ENCODE assay signal across 7 mouse cellular contexts in genomic region chr8:71670198-71670597, GRCm38 (mm10). TPM values are rescaled to one million over a fixed set of nuclear protein-coding genes. Genes with fewer than 3 reads are reported as not detected.
DNase-seq lines count a peak whose midpoint lies in the region; ATAC-seq lines count a peak whose summit lies in the region.

No protein-coding gene starts in this region.

- peaks cover 22% of the 10 kb centered on the region for H3K4me1 ChIP-seq in lung, embryonic 16.5 days (replicated peaks; ENCODE audit: control insufficient read depth, insufficient read depth, low read length)
- H3K4me1 ChIP-seq in forebrain, embryonic 12.5 days = peaks cover 51% of the 10 kb centered on the region
- peaks cover 38% of the 10 kb centered on the region for H3K4me1 ChIP-seq in limb, embryonic 13.5 days
- peaks cover 20% of the 10 kb centered on the region; the same call in 1 of the 2 replicates for H3K4me1 ChIP-seq in stomach, embryonic 14.5 days (ENCODE audit: control insufficient read depth, insufficient read depth, low read length)

- DNase-seq in lung, postnatal 14 days = no peak
- no peak for DNase-seq in gastrocnemius, postnatal 4 days (ENCODE audit: low spot score in 2 of 2)
- no peak for DNase-seq in urinary bladder, postnatal 36 days (ENCODE audit: low spot score in 2 of 2)

- H3K27me3 ChIP-seq in lung, embryonic 16.5 days (ENCODE audit: control insufficient read depth, insufficient read depth, low read depth, low read length) = peaks cover 20% of the 10 kb centered on the region
- H3K27me3 ChIP-seq in forebrain, embryonic 12.5 days = peaks cover 59% of the 10 kb centered on the region
- H3K27me3 ChIP-seq in limb, embryonic 13.5 days = peaks cover 73% of the 10 kb centered on the region
- no peaks in the 10 kb centered on the region for H3K27me3 ChIP-seq in stomach, embryonic 14.5 days (ENCODE audit: control insufficient read depth, insufficient read depth, low read length)

- peak overlapping the region; percentile 53 for H3K4me3 ChIP-seq in lung, embryonic 16.5 days (ENCODE audit: low read length)
- peak overlapping the region; percentile 56 for H3K4me3 ChIP-seq in forebrain, embryonic 12.5 days (replicated peaks)
- peak overlapping the region; percentile 50 for H3K4me3 ChIP-seq in limb, embryonic 13.5 days
- H3K4me3 ChIP-seq in stomach, embryonic 14.5 days (ENCODE audit: low read depth, low read length) = peak overlapping the region; percentile 45

- H3K9ac ChIP-seq in lung, embryonic 16.5 days (ENCODE audit: low read length) = no peak overlapping the region
- peak overlapping the region; percentile 70 for H3K9ac ChIP-seq in forebrain, embryonic 12.5 days
- H3K9ac ChIP-seq in limb, embryonic 13.5 days = no peak overlapping the region
- no peak overlapping the region for H3K9ac ChIP-seq in stomach, embryonic 14.5 days (replicated peaks; ENCODE audit: low read depth, low read length)

- peak overlapping the region; percentile 93 for H3K4me2 ChIP-seq in lung, embryonic 16.5 days (ENCODE audit: low read depth, low read length)
- peak overlapping the region; percentile 95 for H3K4me2 ChIP-seq in forebrain, embryonic 12.5 days
- peak overlapping the region; percentile 93 for H3K4me2 ChIP-seq in limb, embryonic 13.5 days (replicated peaks)
- H3K4me2 ChIP-seq in stomach, embryonic 14.5 days (replicated peaks; ENCODE audit: low read depth, low read length) = peak overlapping the region; percentile 99

- WGBS in lung, embryonic 16.5 days = 21% methylated on average over 8 of the region's 12 CpGs
- WGBS in forebrain, embryonic 12.5 days = 7% methylated on average over 11 of the region's 12 CpGs
- 15% methylated on average over 6 of the region's 12 CpGs for WGBS in limb, embryonic 13.5 days
- 10% methylated on average over 12 of the region's 12 CpGs for WGBS in stomach, embryonic 14.5 days

- H3K9me3 ChIP-seq in lung, embryonic 16.5 days (ENCODE audit: control insufficient read depth, low read length) = no peaks in the 10 kb centered on the region
- H3K9me3 ChIP-seq in forebrain, embryonic 12.5 days = no peaks in the 10 kb centered on the region
- no peaks in the 10 kb centered on the region for H3K9me3 ChIP-seq in limb, embryonic 13.5 days
- no peaks in the 10 kb centered on the region for H3K9me3 ChIP-seq in stomach, embryonic 14.5 days (ENCODE audit: control insufficient read depth, low read depth, low read length)

- H3K36me3 ChIP-seq in lung, embryonic 16.5 days (ENCODE audit: control insufficient read depth, insufficient read depth, low read length) = no peaks in the 10 kb centered on the region
- H3K36me3 ChIP-seq in forebrain, embryonic 12.5 days (replicated peaks) = no peaks in the 10 kb centered on the region
- H3K36me3 ChIP-seq in limb, embryonic 13.5 days = no peaks in the 10 kb centered on the region
- H3K36me3 ChIP-seq in stomach, embryonic 14.5 days (ENCODE audit: control insufficient read depth, insufficient read depth, low read length) = no peaks in the 10 kb centered on the region

- no peak for ATAC-seq in lung, embryonic 16.5 days (ENCODE audit: low read depth)
- ATAC-seq in forebrain, embryonic 12.5 days (ENCODE audit: low FRiP score) = peak; percentile 13
- ATAC-seq in limb, embryonic 13.5 days (ENCODE audit: low FRiP score, low read depth) = no peak
- no peak for ATAC-seq in stomach, embryonic 14.5 days (ENCODE audit: insufficient number of reproducible peaks, insufficient read depth, low FRiP score, low read depth)

- H3K27ac ChIP-seq in lung, embryonic 16.5 days (ENCODE audit: low read length) = no peak overlapping the region
- peak overlapping the region; percentile 70 for H3K27ac ChIP-seq in forebrain, embryonic 12.5 days
- no peak overlapping the region for H3K27ac ChIP-seq in limb, embryonic 13.5 days
- no peak overlapping the region for H3K27ac ChIP-seq in stomach, embryonic 14.5 days (ENCODE audit: low read length)

RNA-seq across cellular contexts. Expression of gene Unc13a, which starts 1.4 kb away (rescaled TPM):
- polyA plus RNA-seq in lung, embryonic 16.5 days (2015; fragmentation: Nextera tagmentation; extraction: Ambion mirVana) = 0.67 and 0.68 TPM in 2 replicates
- 13.7 and 16.0 TPM in 2 replicates for polyA plus RNA-seq in forebrain, embryonic 12.5 days (2016; fragmentation: Nextera tagmentation; extraction: Ambion mirVana)
- polyA plus RNA-seq in limb, embryonic 13.5 days (2015; fragmentation: Nextera tagmentation; extraction: Ambion mirVana) = 0.75 and 0.77 TPM in 2 replicates
- polyA plus RNA-seq in stomach, embryonic 14.5 days (2014; fragmentation: Nextera tagmentation; extraction: Ambion mirVana) = 1.4 and 1.7 TPM in 2 replicates
- under 1 TPM; 0.22 to 0.47 TPM for total RNA-seq in gastrocnemius, postnatal 4 days (2021)

RNA-seq across cellular contexts. Expression of gene Jak3, which starts 5.9 kb away (rescaled TPM):
- polyA plus RNA-seq in lung, embryonic 16.5 days (2015; fragmentation: Nextera tagmentation; extraction: Ambion mirVana) = 8.9 and 9.1 TPM in 2 replicates
- 2.5 and 2.9 TPM in 2 replicates for polyA plus RNA-seq in forebrain, embryonic 12.5 days (2016; fragmentation: Nextera tagmentation; extraction: Ambion mirVana)
- polyA plus RNA-seq in limb, embryonic 13.5 days (2015; fragmentation: Nextera tagmentation; extraction: Ambion mirVana) = 3.4 and 4.2 TPM in 2 replicates
- 5.4 and 6.0 TPM in 2 replicates for polyA plus RNA-seq in stomach, embryonic 14.5 days (2014; fragmentation: Nextera tagmentation; extraction: Ambion mirVana)
- 1 to 10 TPM; 5.0 to 6.5 TPM for total RNA-seq in gastrocnemius, postnatal 4 days (2021)

RNA-seq across cellular contexts. Expression of gene Insl3, which starts 18.8 kb away (rescaled TPM):
- 1.4 and 1.5 TPM in 2 replicates for polyA plus RNA-seq in lung, embryonic 16.5 days (2015; fragmentation: Nextera tagmentation; extraction: Ambion mirVana)
- not detected in 2 replicates for polyA plus RNA-seq in forebrain, embryonic 12.5 days (2016; fragmentation: Nextera tagmentation; extraction: Ambion mirVana)
- polyA plus RNA-seq in limb, embryonic 13.5 days (2015; fragmentation: Nextera tagmentation; extraction: Ambion mirVana) = 0.48 and 0.55 TPM in 2 replicates
- polyA plus RNA-seq in stomach, embryonic 14.5 days (2014; fragmentation: Nextera tagmentation; extraction: Ambion mirVana) = 1.3 and 1.7 TPM in 2 replicates
- 1 to 10 TPM; 2.6 to 3.4 TPM for total RNA-seq in gastrocnemius, postnatal 4 days (2021)

RNA-seq across cellular contexts. Expression of gene B3gnt3, which starts 31.4 kb away (rescaled TPM):
- polyA plus RNA-seq in lung, embryonic 16.5 days (2015; fragmentation: Nextera tagmentation; extraction: Ambion mirVana) = 4.4 and 4.6 TPM in 2 replicates
- polyA plus RNA-seq in forebrain, embryonic 12.5 days (2016; fragmentation: Nextera tagmentation; extraction: Ambion mirVana) = 0.36 and 0.72 TPM in 2 replicates
- 0.77 and 0.92 TPM in 2 replicates for polyA plus RNA-seq in limb, embryonic 13.5 days (2015; fragmentation: Nextera tagmentation; extraction: Ambion mirVana)
- 4.7 and 5.4 TPM in 2 replicates for polyA plus RNA-seq in stomach, embryonic 14.5 days (2014; fragmentation: Nextera tagmentation; extraction: Ambion mirVana)
- 1 to 10 TPM; 4.1 to 4.5 TPM for total RNA-seq in gastrocnemius, postnatal 4 days (2021)

RNA-seq across cellular contexts. Expression of gene Fcho1, which starts 55.3 kb away (rescaled TPM):
- 6.5 and 8.0 TPM in 2 replicates for polyA plus RNA-seq in lung, embryonic 16.5 days (2015; fragmentation: Nextera tagmentation; extraction: Ambion mirVana)
- polyA plus RNA-seq in forebrain, embryonic 12.5 days (2016; fragmentation: Nextera tagmentation; extraction: Ambion mirVana) = 38.4 and 38.9 TPM in 2 replicates
- 4.0 and 4.8 TPM in 2 replicates for polyA plus RNA-seq in limb, embryonic 13.5 days (2015; fragmentation: Nextera tagmentation; extraction: Ambion mirVana)
- polyA plus RNA-seq in stomach, embryonic 14.5 days (2014; fragmentation: Nextera tagmentation; extraction: Ambion mirVana) = 5.5 and 7.4 TPM in 2 replicates
- 1 to 10 TPM in 1 of 2 experiments, under 1 TPM in 1; 0.61 to 1.5 TPM for total RNA-seq in gastrocnemius, postnatal 4 days (2021)
